ENCODE assay signal across 18 mouse cellular contexts in the genomic region with DNA sequence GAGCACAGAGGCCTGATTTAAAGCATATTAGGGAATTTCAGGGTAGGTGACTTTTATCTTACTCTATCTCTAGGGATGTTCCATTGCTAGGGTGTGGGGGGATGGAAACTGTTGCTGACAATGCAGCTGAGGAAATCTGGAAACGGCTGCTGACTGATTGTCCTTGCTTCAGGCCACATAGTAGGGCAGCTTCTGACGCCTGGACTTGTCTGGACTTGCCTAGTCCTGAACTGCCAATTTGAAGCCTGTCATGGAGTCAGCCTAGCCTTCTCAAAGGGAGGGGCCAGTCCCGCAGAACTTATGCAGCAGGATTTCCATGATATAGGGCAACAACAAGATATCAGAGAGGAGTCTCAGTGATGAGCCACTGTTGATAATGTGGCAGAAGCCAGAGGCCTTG.
DNase-seq lines count a peak whose midpoint lies in the region.
"Had no signal": no experiment of that assay in that cellular context is flagged by ENCODE, and none has a peak within 500 bp of the region (broad histone marks: within the 10 kb centered on the region; RNA-seq: fewer than 3 reads in every experiment).

No protein-coding gene starts in this region.

- DNase-seq in heart, adult 11 months: peak; percentile 19
- no peak for DNase-seq in heart, postnatal 36 days
- DNase-seq in ES-CJ7 (ENCODE audit: low read depth, low spot score): peak; percentile 47
- DNase-seq in ZHBTc4 (ENCODE audit: low read depth, low spot score): peak; percentile 46
- no peak for DNase-seq in left cerebral cortex, adult 18-20 months (ENCODE audit: low spot score in 2 of 2)
- no peak for DNase-seq in embryo, embryonic 9.5 days (ENCODE audit: extremely low spot score)
- DNase-seq: adrenal gland, adult 2 months; adrenal gland, postnatal 14 days; B cell, adult 2 months; cerebellum, adult 11 months; cerebellum, adult 2 months; cerebellum, adult 9-11 months; cerebellum, postnatal 25 days; gastrocnemius, postnatal 25 days; heart, adult 2 months; heart, postnatal 14 days; kidney, adult 11 months; kidney, adult 8-10 months had no signal

- intact Hi-C loops in heart, postnatal 36 days (cut with DNase I): no loop called here

Comparison
In these comparisons a context has a peak if more than half of its experiments do, and no peak if none do; other contexts are left out.
1. DNase-seq: peak in heart, adult 11 months (single experiment), ES-CJ7 (single experiment) and ZHBTc4 (single experiment); none in heart, postnatal 36 days (0 of 2), left cerebral cortex, adult 18-20 months (0 of 2) and embryo, embryonic 9.5 days (single experiment).